Mouse (Mus musculus): Measurements from ENCODE around the gene Txlna.

Txlna gene

DNA sequence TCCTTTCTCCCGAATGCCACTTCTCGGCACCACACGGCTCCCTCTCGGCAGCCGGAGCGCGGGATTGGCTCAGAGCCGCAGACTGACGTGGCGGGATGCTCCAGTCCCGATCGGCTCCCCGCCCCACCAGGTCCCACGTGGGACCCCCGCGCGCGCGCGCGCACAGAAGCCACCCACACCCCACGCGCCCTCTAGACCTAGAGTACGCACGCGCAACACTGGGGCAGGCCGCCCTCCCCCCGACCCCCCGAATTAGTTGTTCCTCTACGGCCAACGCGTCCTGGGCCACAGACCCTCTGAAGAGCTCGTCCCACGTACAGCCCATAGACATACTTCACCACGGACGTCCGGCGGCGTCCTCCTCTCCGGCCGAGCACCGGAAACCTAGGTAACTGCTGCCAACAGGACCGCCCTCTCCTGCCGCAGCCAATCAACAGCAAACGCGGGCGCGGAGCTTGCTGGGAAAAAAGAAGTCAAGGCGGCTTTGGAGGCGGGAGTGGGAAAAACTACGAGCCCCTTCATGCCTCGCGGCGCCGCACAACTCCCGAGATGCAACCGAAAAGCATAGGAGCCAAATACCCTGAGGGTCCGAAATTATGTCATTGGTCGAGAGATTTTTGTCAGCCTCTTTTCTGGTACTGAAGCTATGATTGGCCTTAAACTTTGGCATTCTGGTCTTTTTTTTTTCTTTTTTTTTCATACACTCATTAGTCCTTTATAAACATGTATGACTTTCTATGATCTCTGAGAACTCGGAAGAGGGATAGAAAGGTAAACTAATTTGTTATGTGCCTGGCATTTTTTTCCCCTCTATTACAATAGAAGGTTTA, at the start of gene Txlna:
TSS of gene Txlna (minus strand) at position 428 of the 830 bp plus-strand sequence.
- peak; percentile 98 for DNase-seq (ENCODE audit: low read depth, low spot score)

DNA sequence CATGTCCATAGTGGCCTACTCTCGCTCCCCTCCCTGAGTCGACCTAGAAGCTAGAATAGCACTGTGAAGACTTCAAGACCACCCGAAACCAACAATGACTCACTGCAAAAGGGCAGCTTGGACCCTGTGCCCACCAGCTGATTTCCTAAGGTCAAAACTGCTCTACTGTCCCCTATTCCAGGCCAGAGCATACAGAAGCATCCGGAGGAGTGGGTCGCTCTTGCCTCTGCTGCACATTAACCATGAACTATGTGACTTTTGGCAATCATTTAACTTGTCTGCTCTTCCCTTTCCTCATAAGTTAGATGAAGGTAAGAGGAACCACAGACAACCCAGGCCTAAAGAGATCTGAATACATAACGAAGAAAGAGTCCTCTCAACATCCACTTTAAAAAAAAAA, 43.7 kb upstream of the Txlna start:
- no peak for DNase-seq (ENCODE audit: low read depth, low spot score)

DNA sequence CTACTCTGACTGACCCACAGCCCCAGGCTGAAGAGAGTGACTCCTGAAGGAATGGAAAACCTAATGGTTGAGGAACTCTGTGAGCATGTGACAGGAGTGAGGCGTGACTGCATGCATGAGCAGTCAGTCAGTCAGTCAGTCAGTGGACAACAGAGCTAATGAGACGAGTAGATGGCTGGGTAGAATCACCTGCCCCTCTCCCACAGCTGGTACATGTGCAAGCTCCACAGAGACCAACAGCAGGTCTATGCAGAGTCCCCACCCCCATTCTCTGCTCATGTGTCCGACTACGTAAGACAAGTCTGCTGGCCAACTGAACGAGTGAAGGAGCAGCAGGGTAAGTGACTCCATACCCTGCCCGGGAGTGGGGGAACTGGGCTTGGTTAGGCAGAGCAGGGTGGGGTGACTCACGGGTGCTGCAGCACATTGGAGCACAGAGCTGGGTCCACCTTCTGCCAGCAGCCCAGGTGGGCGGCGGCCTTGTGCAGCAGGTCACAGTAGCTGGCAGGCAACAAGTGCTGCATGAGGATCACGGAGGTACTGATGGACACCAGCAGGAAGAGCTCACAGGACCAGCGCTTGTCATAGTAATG, 43.1 kb upstream of the Txlna start:
- no peak for DNase-seq (ENCODE audit: low read depth, low spot score)

DNA sequence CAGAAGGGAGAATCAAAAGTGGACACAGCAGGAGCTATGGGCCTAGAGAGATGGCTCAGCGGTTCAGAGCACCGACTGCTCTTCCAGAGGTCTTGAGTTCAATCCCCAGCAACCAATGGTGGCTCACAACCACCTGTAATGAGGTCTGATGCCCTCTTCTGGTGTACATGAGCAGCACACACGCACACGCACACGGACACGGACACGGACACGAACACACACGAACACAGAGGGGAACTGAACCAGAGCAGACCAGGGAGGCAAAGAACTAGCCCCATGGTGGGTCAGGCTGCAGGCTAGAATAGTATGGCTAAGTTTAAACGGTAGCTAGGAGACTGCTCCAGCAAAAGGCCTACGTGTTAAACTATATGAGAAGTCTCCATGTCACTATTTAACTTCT, 41.0 kb upstream of the Txlna start:
- no peak for DNase-seq (ENCODE audit: low read depth, low spot score)

DNA sequence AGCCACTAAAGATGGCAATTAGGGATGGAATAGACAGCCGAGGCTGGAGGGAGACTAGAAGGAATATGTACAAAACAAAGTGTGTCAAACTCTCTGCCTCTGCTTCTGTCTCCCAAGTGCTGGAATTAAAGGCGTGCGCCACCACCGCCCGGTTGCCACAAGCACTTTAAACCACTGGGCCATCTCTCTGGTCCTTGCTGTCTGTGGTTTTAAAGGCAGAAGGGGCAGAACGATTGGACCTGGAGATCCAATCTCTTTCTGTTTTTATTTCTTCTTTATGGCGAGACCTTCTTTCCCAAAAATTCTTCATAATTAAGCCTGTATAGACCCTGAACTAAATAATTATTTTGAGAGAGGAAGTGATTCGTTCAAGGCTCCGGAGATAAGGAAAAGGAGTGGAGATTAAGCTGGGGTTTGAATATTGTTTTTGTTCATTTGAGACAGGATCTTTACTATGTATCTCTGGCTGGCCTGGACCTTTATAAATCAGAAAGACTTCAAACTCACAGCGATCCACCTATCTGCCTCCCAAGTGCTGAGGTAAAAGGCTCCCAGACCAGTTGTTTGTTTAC, 32.1 kb upstream of the Txlna start:
- no peak for DNase-seq (ENCODE audit: low read depth, low spot score)

DNA sequence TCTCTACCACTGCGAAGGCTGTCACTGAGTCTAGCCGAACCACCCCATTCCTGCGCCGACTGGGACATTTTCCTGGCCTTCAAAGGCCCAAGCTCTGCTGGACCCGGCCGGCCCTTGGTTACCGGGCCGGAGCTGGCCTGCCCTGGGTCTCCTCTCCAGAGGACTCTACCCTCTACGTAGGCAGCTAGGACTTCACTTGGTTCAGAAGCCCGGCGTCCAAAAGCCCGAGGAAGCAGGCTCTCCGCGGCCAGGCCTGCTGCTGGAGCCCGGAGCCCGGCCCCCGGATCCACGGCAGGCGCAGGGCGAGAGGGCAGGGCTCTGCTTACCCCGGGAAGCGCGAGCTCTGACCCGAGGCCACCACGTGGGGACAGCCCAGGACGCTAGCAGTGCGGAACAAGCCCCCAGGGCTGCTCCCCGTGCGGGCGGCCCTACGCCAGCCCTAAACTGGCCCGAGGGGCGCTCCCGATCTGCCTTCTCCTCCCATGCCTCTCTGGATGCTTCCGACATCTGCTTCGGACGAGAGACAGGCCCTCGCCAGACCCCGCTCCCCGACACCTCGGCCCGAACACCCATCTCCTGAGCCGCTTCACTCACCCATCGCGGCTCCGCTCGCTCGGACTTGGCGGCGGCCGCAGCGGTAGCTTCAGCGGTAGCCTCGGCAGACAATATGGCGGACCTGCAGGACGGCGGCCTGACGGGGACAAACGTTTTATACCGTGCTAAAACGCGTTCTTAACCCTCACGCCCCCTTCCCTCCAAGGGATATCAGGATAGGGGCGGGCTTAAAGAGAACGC, 31.4 kb upstream of the Txlna start, which contains the start of gene Kpna6:
TSS of gene Kpna6 (minus strand) at position 685 of the 795 bp plus-strand sequence.
- DNase-seq (ENCODE audit: low read depth, low spot score), result peak; percentile 93

DNA sequence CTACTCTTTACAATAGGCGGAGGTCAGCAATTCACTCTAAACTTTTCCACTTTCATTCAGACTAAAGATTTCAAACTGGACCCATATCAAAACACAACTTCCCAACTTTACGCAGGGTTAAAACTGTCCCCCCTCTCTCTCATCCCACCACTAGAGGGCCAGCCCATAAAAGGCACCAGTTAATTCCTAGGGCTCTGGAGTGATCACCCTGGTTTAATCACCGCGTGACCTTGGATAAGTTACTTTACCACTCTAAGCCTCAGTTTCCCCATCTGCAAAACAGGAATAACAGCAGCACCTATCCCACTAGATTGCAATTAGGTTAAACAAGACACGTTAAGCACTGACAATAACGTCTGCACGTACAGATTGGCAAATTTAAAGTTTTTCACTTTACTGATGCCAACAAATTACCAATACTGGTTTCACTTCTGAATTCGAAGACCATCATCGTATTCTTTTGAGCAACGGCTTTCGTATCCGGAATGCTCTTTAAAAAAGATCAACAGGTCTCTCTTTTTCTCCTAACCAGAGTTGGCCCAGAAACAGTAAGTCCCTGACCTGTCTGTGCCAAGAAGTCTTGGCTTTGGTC, 30.7 kb upstream of the Txlna start:
- DNase-seq (ENCODE audit: low read depth, low spot score), result peak; percentile 73

DNA sequence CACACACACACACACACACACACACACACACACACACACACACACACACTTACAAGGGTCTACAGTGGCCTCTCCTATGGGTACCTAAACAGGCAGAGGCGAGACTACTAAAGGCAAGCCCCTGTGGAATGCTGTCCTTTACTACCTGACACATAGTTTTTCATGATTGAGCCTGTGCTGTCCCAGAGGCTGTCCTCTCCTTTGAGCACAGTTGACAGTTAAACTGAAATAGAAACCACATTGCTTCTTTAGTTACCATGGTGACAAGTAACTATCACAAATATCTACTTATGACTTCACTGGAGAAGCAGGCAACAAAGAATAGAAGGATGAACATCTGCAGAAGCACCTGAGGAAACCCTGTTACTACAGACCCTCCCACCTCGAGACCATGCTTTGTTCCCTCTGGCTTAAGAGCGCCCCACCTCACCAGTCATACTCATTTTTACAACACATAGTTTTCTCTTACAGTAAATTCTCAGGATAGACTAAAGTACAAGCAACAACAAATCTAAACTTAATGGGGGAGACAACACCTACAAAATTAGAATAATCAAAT, 21.5 kb upstream of the Txlna start:
- no peak for DNase-seq (ENCODE audit: low read depth, low spot score)

DNA sequence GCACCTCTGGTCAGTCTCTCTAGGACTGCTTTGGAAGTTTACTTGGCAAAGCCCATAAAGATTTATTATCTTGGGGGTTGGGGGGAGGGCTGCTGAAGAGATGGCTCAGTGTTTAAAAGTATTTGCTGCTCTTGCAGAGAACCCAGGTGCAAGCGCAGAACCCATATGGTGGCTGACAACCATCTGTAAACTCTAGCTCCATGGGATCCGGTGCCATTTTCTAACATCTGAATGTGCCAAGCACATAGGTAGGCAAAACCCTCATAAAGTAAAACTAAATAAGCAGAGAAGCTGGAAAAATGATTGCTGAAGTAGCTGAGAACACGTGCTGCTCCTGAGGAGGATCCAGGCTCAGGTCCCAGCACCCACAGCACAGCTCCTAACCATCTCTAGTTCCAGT, 20.7 kb upstream of the Txlna start:
- no peak for DNase-seq (ENCODE audit: low read depth, low spot score)

DNA sequence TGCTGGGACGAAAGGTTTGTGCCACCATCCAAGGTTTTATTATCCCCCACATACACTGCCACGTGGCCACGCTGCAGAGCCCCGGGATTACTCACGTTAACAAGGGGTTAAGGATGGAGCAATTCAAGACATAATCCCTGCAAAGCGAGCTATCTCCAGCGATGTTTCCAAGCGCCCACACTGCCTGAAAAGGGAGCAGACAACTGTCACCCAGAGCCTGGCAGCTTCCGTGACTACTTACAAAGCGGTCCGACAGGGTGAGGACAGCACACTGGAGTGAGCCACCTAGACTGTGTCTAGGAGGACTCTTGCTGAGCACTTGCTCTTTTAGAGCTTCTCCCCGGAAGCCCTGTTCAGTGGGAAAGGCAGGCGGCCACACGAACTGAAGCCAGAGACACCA, 13.9 kb upstream of the Txlna start:
- DNase-seq (ENCODE audit: low read depth, low spot score), result no peak

DNA sequence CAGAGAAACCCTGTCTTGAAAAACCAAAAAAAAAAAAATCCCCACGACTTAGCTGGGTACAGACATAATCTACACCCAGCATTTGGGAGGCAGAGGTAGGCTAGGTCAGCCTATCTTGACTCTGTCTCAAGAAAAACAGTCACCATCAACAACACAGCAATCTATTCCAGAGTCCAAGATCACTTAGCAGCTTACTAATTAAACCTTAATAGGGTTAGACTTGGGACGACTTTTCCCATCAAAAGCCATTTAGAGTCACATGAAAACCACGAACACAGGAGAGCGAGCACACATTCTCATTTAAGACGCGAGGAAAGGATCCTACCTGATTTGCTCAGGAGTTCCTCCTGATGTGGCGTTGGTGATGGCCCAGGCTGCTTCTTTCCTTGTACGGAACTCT, 9.5 kb upstream of the Txlna start:
- no peak for DNase-seq (ENCODE audit: low read depth, low spot score)

DNA sequence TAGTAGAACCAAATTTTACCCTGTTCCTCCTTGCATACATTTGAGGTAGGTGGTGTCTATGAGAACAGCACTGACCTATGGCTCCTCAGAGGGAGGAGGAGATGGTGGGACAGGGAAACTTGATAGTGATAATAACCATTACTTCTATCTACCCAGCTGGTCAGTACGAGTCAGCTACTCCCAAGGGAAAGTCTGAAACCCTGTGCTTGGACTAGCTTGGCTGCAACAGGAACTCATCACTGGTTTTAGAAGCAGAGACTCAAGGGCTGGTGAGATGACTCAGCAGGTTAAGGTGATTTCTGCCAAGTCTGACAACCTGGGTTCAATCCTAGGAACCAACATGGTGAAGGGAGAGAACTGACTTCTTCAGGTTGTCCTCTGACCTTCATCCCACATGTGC, 7.8 kb upstream of the Txlna start:
- DNase-seq (ENCODE audit: low read depth, low spot score), result no peak

DNA sequence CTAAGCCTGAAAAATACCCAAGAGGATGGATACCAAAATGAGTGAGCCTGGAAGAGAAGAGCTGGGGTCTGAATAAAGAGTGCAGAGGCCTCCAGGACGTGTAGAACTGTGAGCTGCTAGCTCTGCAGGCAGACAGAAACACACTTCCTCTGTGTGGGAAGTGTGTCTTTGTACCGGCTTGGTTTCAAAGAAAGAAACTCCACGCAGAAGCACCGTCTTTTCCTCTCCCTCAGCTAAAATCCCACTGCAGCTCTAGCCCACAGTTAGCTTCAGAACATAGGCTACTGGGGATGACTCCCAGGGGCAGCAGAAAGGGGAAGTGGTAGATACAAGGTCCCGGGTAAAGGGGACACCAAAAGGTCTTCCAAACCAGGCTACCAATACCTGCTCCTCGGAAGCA, 4.3 kb upstream of the Txlna start:
- DNase-seq (ENCODE audit: low read depth, low spot score), result no peak

DNA sequence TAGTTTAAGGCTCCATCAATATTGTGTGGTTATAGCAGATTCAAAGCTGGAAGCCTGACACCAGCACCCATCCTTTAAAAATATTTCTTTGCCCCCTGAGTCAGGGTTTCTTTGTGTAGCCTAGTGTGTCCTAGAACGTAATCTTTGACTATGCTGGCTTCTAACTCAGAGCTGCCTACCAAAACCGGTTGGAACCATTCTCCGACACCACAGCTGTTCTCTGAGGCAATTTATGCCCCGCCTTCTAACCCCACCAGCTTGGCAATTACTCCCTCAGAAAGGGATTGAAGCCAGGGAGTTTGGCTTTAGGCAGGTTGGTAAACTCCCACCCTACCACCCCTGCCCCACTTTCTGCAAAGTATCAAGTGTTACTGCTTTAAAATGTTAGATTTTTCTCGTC, 891 bp upstream of the Txlna start:
- peak; percentile 31 for DNase-seq (ENCODE audit: low read depth, low spot score)

DNA sequence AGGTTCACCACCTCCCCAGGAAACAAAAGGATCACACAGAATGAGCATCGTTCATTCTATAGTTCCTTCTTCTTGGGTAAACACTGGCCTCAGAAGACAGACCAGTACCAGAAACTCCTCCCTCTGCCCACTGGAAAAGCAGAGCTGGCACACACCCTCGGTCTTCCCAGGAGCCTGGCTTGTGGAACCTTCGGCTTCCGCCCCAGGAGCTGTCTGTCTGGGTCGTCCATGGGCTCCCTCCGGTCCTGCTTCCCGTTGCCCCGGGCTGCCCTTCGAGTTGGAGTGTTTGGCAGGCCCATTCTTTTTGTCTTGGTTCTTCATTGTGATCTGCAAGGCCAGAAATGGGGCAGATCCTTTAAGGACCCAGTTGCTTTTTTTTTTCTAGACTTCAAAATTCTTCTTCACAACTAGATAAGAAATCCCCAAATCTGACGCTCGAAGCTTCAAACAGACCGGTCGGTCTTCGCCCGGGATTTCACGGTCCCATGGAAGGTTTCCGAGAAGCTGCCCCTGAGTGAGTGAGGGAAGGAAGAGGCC, 696 bp downstream of the Txlna start:
- DNase-seq (ENCODE audit: low read depth, low spot score), result no peak

DNA sequence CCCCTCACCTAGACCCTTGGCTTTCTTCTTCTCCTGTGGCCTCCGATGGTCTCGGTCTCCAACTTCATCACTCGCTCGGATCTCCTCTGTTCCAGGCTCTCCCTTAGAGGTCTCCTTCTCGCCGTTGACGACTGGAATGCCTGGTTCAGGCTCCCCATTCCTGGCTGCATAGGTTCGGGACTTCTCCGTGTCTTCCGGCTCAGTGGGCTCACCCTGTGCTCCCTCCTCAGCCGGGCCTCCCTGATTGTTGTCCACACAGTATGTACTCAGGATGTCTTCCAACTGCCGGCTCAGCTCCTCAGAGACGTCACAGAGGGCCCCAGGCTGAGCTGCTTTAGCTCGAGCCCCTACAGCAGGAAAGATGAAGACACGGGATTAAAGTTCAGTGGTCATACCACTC, 1.6 kb downstream of the Txlna start:
- DNase-seq (ENCODE audit: low read depth, low spot score), result no peak

DNA sequence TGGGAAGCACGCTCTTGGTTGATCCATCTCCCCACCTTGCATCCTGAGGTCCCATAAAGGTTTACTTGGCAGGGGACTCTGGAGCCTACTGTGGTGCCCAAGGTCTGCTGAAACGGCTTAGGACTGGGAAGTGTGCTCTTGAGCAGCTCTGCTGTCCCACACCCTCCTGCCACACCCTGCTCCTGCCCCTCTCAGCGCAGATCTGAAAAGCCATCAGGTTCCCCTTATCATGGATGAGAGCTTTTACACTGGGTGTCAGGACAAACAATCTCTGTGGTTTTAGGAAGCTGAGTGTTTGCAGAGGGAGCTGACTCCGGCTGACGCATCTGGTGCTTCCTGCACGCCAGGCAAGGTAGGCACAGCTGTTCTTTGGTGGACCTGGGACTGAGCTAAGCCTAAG, 7.0 kb downstream of the Txlna start:
- no peak for DNase-seq (ENCODE audit: low read depth, low spot score)

DNA sequence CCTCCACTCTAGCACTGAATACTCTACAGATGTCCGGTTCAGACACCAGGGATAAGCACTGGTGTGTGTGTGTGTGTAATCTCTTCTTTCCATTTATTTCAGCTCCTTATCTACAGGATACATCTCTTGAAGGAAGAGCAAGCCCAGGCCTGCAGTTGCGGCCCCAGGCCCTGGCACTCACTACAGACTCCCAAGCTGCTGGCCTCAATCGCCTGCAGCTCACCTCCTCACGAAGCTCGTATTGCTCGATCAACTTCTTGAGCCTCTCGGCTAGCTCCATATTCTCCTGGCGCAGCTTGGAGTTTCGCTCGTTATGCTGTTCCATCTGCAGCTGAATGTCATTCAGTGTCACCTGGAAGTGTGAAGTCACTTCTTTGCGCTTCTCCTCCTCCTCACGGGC, 9.0 kb downstream of the Txlna start:
- no peak for DNase-seq (ENCODE audit: low read depth, low spot score)

DNA sequence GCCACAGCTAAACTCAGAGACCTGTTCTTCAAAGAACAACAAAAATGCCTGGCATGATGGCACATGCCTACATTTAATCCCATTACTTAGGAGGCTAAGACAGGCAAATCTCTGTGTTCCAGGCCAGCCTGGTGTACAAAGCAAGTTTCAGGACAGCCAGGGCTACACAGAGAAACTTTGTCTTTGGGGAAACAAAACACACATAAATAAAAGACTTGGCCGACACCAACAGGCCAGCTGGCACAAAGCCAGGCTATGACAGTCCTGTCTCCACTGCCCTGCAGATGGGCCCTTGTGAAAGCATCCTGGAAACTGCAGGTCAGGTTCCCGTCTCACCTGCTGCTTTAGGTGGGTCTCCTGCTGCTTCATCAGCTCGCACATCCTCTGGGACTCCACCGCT, 9.9 kb downstream of the Txlna start:
- no peak for DNase-seq (ENCODE audit: low read depth, low spot score)

DNA sequence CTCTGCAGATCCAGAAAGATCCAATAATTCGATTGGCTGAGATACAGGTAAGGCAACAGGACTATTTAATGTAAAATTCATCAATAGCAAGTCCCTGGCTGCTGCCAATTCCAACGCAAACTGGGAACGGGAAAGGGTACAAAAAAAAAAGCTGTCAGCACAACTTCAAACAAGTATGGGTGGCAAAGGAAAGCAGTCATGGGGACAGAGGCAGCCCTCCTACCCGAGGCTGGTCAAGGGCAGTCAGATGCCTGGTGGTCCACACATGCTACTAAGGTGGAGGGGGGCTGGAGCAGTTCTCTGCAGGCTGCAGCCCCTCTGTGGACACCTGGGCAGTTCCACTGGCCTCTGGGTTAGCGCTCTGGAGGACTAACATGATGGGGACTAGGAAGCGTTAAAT, 14.8 kb downstream of the Txlna start:
- no peak for DNase-seq (ENCODE audit: low read depth, low spot score)

DNA sequence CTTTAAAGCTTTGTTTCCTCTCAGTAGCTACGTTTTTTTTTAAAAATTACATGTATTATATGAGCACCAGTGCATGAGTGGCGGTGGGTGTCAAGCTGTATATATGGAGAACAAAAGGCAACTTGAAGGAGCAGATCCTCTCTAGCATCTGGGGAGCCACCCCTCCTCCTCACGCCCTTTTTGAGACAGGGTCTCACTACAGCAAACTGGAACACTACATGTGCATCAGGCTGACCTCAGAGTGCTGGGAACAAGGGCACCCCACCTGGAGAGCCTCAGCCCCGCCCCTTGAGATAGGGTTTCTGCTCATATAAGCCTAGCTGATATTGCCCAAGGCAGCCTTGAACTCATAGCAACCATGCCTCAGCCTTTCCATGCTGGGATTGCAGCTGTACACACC, 15.4 kb downstream of the Txlna start:
- DNase-seq (ENCODE audit: low read depth, low spot score), result no peak

Measured in ES-CJ7 (cell line).